Mouse (Mus musculus) E14TG2a.4 (cell line): Measurements from ENCODE around the gene Slmap.

ENCODE experiments used
- CTCF ChIP-seq: conservative IDR thresholded peaks from 2 replicates; pipeline ENCODE4 v1.5.1; 2014; ENCODE audit warnings: low read length
- POU5F1 ChIP-seq: IDR thresholded peaks from 2 replicates; pipeline ENCODE4 v1.6.1; 2014; ENCODE audit warnings: low read length, borderline replicate concordance

GRCm38 (mm10) chr14:26491150-26491549 is 43.6 kb downstream of the Slmap start:
- TF ChIP-seq CTCF (peak; percentile 88), POU5F1 (no peak)
